In genomic region chr6:90606538-90606937, GRCm38 (mm10) we compare ENCODE assay signal across 8 mouse cellular contexts. TPM values are rescaled to one million over a fixed set of nuclear protein-coding genes. Genes with fewer than 3 reads are reported as not detected.
A peak's percentile ranks its signal among the peaks of the same experiment; 100 is the strongest.
DNase-seq lines count a peak whose midpoint lies in the region; ATAC-seq and TF ChIP-seq lines count a peak whose summit lies in the region.

No protein-coding gene starts in this region.

- peak overlapping the region; percentile 75 for H3K4me2 ChIP-seq in liver, embryonic 13.5 days

- peak; percentile 57 for ATAC-seq in inflammation-experienced regulatory T-cells, adult 6 months
- ATAC-seq in liver, embryonic 13.5 days (ENCODE audit: low read depth): no peak

- H3K36me3 ChIP-seq in erythroblast, embryonic 14.5 days (ENCODE audit: control insufficient read depth): peaks cover 24% of the 10 kb centered on the region
- H3K36me3 ChIP-seq in liver, embryonic 13.5 days: no peaks in the 10 kb centered on the region

- DNase-seq in urinary bladder, postnatal 14 days (ENCODE audit: low spot score): peak; percentile 62
- no peak for DNase-seq in urinary bladder, postnatal 4 days (ENCODE audit: low spot score in 2 of 2)
- DNase-seq in liver, embryonic 13.5 days: peak; percentile 76
- DNase-seq in retina, postnatal 1 day: peak; percentile 85
- DNase-seq in ovary, postnatal 14 days (ENCODE audit: low spot score): no peak

- WGBS in bone marrow, adult 2 months: 30% methylated on average over 7 of the region's 7 CpGs
- 19% methylated on average over 7 of the region's 7 CpGs for WGBS in liver, embryonic 13.5 days (ENCODE audit: insufficient replicate concordance)

- no peak; the same call in 1 of the 2 replicates for TF ChIP-seq POLR2A in bone marrow, adult 2 months (IDR thresholded peaks at IDR 0.05; ENCODE audit: borderline replicate concordance, control insufficient read depth, low read depth, low read length)

- H3K4me1 ChIP-seq in bone marrow, adult 2 months (ENCODE audit: control insufficient read depth, insufficient read depth, low read length): peaks cover 7% of the 10 kb centered on the region
- H3K4me1 ChIP-seq in erythroblast, embryonic 14.5 days (ENCODE audit: control insufficient read depth): peaks cover 98% of the 10 kb centered on the region
- peaks cover 96% of the 10 kb centered on the region for H3K4me1 ChIP-seq in liver, embryonic 13.5 days (replicated peaks)

- no peak overlapping the region for H3K27ac ChIP-seq in bone marrow, adult 2 months (ENCODE audit: control insufficient read depth, insufficient read depth, low read depth, low read length, poor library complexity)
- peak overlapping the region; percentile 77 for H3K27ac ChIP-seq in liver, embryonic 13.5 days

- no peak overlapping the region for H3K4me3 ChIP-seq in bone marrow, adult 2 months (replicated peaks; ENCODE audit: control insufficient read depth, low read depth, low read length)
- H3K4me3 ChIP-seq in erythroblast, embryonic 14.5 days (replicated peaks): peak overlapping the region; percentile 31
- H3K4me3 ChIP-seq in liver, embryonic 13.5 days (replicated peaks): no peak overlapping the region

- peaks cover 2% of the 10 kb centered on the region; the same call in 1 of the 2 replicates for H3K27me3 ChIP-seq in erythroblast, embryonic 14.5 days (ENCODE audit: control insufficient read depth)
- H3K27me3 ChIP-seq in liver, embryonic 13.5 days: no peaks in the 10 kb centered on the region

- peak; percentile 90 for TF ChIP-seq CTCF in bone marrow, adult 2 months (IDR thresholded peaks at IDR 0.05; ENCODE audit: control insufficient read depth, insufficient read depth, low read length)

- H3K9ac ChIP-seq in liver, embryonic 13.5 days: peak overlapping the region; percentile 44

- H3K9me3 ChIP-seq in erythroblast, embryonic 14.5 days (ENCODE audit: control insufficient read depth, low read length): no peaks in the 10 kb centered on the region
- no peaks in the 10 kb centered on the region for H3K9me3 ChIP-seq in liver, embryonic 13.5 days (replicated peaks)

RNA-seq across cellular contexts. Expression of gene Slc41a3, which starts 2.0 kb away (rescaled TPM):
- 4.8 and 6.3 TPM in 2 replicates for polyA plus RNA-seq in bone marrow, adult 2 months (2011; ENCODE audit: insufficient read depth, insufficient read length, low replicate concordance, missing spikeins)
- 15.7 and 16.6 TPM in 2 replicates for polyA plus RNA-seq in erythroblast, embryonic 14.5 days (2012)
- polyA plus RNA-seq in inflammation-experienced regulatory T-cells, adult 6 months (2017; shearing (Covaris generic)): 1 to 10 TPM; 2.8 to 5.6 (median 3.1) TPM
- 32.2 and 34.8 TPM in 2 replicates for polyA plus RNA-seq in liver, embryonic 13.5 days (2015; fragmentation: Nextera tagmentation; extraction: Ambion mirVana)

Comparison
In these comparisons a context has a peak if more than half of its experiments do, and no peak if none do; other contexts are left out.
1. DNase-seq: peak in urinary bladder, postnatal 14 days (single experiment), liver, embryonic 13.5 days (single experiment) and retina, postnatal 1 day (single experiment); none in urinary bladder, postnatal 4 days (0 of 2) and ovary, postnatal 14 days (single experiment).